Mouse (Mus musculus) 3T3-L1 (cell line): Measurements from ENCODE around the gene Gm28961.
"Not testable (repeated sequence)": the region's sequence is repeated elsewhere in the genome, so short reads cannot be mapped to it uniquely, and the experiment has no call there.

Experiments used
- DNase-seq: peaks from one replicate; pipeline ENCODE4 v3.0.0-alpha.2; 2015; ENCODE audit warnings: low read depth, low spot score

Gm28961 gene

DNA sequence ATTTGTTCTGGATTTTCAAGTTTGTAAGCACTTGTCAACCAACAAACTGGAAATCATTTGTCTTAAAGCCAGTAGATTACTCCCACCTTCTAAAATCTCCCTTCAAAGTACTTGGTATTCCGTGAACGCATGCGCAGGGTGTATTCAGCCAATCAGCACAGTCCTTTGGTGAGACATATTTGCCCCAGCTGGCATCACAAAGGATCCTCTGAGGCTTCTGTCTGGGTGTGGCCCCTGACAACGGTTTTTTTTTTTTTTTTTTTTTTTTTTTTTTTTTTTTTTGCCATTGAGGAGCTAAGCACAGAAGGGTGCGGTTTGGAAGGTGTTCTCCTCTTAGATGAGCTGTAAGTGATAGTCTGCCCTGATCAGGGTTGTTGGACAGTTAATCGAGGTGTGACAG, at the start of gene Gm28961:
Gene Gm28961 (plus strand): TSS at position 301 of the 400 bp plus-strand sequence.
- DNase-seq: not testable (repeated sequence)
